Comparison of ENCODE assay signal across 39 mouse cellular contexts in genomic region chr5:137806158-137806557, GRCm38 (mm10). TPM values are rescaled to one million over a fixed set of nuclear protein-coding genes. Genes with fewer than 3 reads are reported as not detected.
"Had no signal": no experiment of that assay in that cellular context is flagged by ENCODE, and none has a peak within 500 bp of the region (broad histone marks: within the 10 kb centered on the region; RNA-seq: fewer than 3 reads in every experiment).

No protein-coding gene starts in this region.

- H3K4me2 ChIP-seq: limb, embryonic 12.5 days; limb, embryonic 13.5 days; limb, embryonic 15.5 days; liver, embryonic 11.5 days; liver, embryonic 12.5 days; liver, embryonic 13.5 days; liver, embryonic 15.5 days; lung, embryonic 15.5 days; midbrain, embryonic 11.5 days; midbrain, embryonic 12.5 days; midbrain, embryonic 13.5 days; midbrain, embryonic 15.5 days; neural tube, embryonic 12.5 days had no signal

- H3K9me3 ChIP-seq: limb, embryonic 10.5 days; limb, embryonic 12.5 days; limb, embryonic 13.5 days; limb, embryonic 15.5 days; liver, embryonic 12.5 days; liver, embryonic 13.5 days; liver, embryonic 15.5 days; lung, embryonic 15.5 days; megakaryocyte, embryonic 14.5 days; midbrain, embryonic 10.5 days; midbrain, embryonic 12.5 days; midbrain, embryonic 13.5 days; midbrain, embryonic 15.5 days; neural tube, embryonic 12.5 days had no signal

- H3K36me3 ChIP-seq: limb, embryonic 10.5 days; limb, embryonic 12.5 days; limb, embryonic 13.5 days; limb, embryonic 15.5 days; liver, embryonic 12.5 days; liver, embryonic 13.5 days; liver, embryonic 15.5 days; lung, embryonic 15.5 days; midbrain, embryonic 10.5 days; midbrain, embryonic 12.5 days; midbrain, embryonic 13.5 days; midbrain, embryonic 15.5 days; neural tube, embryonic 12.5 days had no signal

- H3K4me1 ChIP-seq: limb, embryonic 10.5 days; limb, embryonic 12.5 days; limb, embryonic 13.5 days; limb, embryonic 15.5 days; liver, embryonic 12.5 days; liver, embryonic 13.5 days; liver, embryonic 15.5 days; lung, embryonic 15.5 days; megakaryocyte, embryonic 14.5 days; midbrain, embryonic 10.5 days; midbrain, embryonic 12.5 days; midbrain, embryonic 13.5 days; midbrain, embryonic 15.5 days; neural tube, embryonic 12.5 days had no signal

- H3K4me3 ChIP-seq: left cerebral cortex, adult 2 months; limb, embryonic 10.5 days; limb, embryonic 12.5 days; limb, embryonic 13.5 days; limb, embryonic 15.5 days; liver, embryonic 12.5 days; liver, embryonic 13.5 days; liver, embryonic 15.5 days; lung, embryonic 15.5 days; megakaryocyte, embryonic 14.5 days; midbrain, embryonic 10.5 days; midbrain, embryonic 12.5 days; midbrain, embryonic 13.5 days; midbrain, embryonic 15.5 days; myocyte; neural tube, embryonic 12.5 days had no signal

- ATAC-seq: liver, embryonic 12.5 days; liver, postnatal 0 days; lung, postnatal 0 days; midbrain, embryonic 13.5 days; midbrain, embryonic 15.5 days; midbrain, embryonic 16.5 days had no signal

- H3K27ac ChIP-seq: left cerebral cortex, adult 2 months; limb, embryonic 10.5 days; limb, embryonic 12.5 days; limb, embryonic 13.5 days; limb, embryonic 15.5 days; liver, embryonic 12.5 days; liver, embryonic 13.5 days; liver, embryonic 14.5 days; liver, embryonic 15.5 days; lung, embryonic 15.5 days; macrophage; midbrain, embryonic 10.5 days; midbrain, embryonic 12.5 days; midbrain, embryonic 13.5 days; midbrain, embryonic 15.5 days; neural tube, embryonic 12.5 days had no signal

- H3K9ac ChIP-seq: limb, embryonic 12.5 days; limb, embryonic 13.5 days; limb, embryonic 15.5 days; liver, embryonic 12.5 days; liver, embryonic 13.5 days; liver, embryonic 14.5 days; liver, embryonic 15.5 days; liver, postnatal 0 days; lung, embryonic 15.5 days; midbrain, embryonic 12.5 days; midbrain, embryonic 13.5 days; midbrain, embryonic 15.5 days; neural tube, embryonic 12.5 days had no signal

- H3K27me3 ChIP-seq: limb, embryonic 12.5 days; limb, embryonic 13.5 days; limb, embryonic 15.5 days; liver, embryonic 12.5 days; liver, embryonic 13.5 days; liver, embryonic 15.5 days; lung, embryonic 15.5 days; midbrain, embryonic 12.5 days; midbrain, embryonic 13.5 days; midbrain, embryonic 15.5 days; neural tube, embryonic 12.5 days had no signal

- DNase-seq: left cerebral cortex, postnatal 4 days; liver; liver, embryonic 13.5 days; liver, postnatal 0 days; lung, adult 18-20 months; lung, adult 2 months; lung, postnatal 14 days; lung, postnatal 4 days; midbrain, embryonic 14.5 days had no signal

RNA-seq across cellular contexts. Expression of gene Pilra, which starts 29.9 kb away (rescaled TPM):
- total RNA-seq: megakaryocyte-erythroid progenitor cell, adult 5-6 weeks; midbrain, postnatal 0 days had no signal
- polyA plus RNA-seq: midbrain, embryonic 15.5 days had no signal

RNA-seq across cellular contexts. Expression of gene Pilrb1, which starts 51.7 kb away (rescaled TPM):
- total RNA-seq: left cerebral cortex, adult 18-20 months; left cerebral cortex, adult 2 months; left cerebral cortex, adult 8-10 months; left cerebral cortex, postnatal 10 days; left cerebral cortex, postnatal 14 days; left cerebral cortex, postnatal 25 days; left cerebral cortex, postnatal 36 days; left cerebral cortex, postnatal 4 days; megakaryocyte-erythroid progenitor cell, adult 5-6 weeks; midbrain, postnatal 0 days had no signal
- polyA plus RNA-seq: limb, embryonic 10.5 days; limb, embryonic 12.5 days; limb, embryonic 13.5 days; midbrain, embryonic 10.5 days; midbrain, embryonic 11.5 days; midbrain, embryonic 12.5 days; midbrain, embryonic 13.5 days; midbrain, embryonic 14.5 days; midbrain, embryonic 15.5 days; midbrain, embryonic 16.5 days; midbrain, postnatal 0 days; myocyte; neural tube, embryonic 11.5 days; neural tube, embryonic 12.5 days had no signal
